Mouse (Mus musculus): Measurements from ENCODE around the gene Plxnd1.

GRCm38 (mm10) chr6:116013687-116014086 is 18.9 kb upstream of the Plxnd1 start:
- TF ChIP-seq POLR2A (IDR thresholded peaks at IDR 0.05; ENCODE audit: low read depth, low read length) (no peak), MAFK (IDR thresholded peaks at IDR 0.05; ENCODE audit: insufficient replicate concordance, low read length) (no peak), UBTF (IDR thresholded peaks at IDR 0.05; ENCODE audit: low read depth, low read length) (no peak), CTCF (conservative IDR thresholded peaks at IDR 0.05 in 1 of 2, IDR thresholded peaks at IDR 0.05 in 1 of 2; ENCODE audit: low read depth in 2 of 2, low read length in 2 of 2) (no peak), NRF1 (IDR thresholded peaks at IDR 0.05; ENCODE audit: low read depth, low read length) (no peak), ZNF384 (IDR thresholded peaks at IDR 0.05; ENCODE audit: low read depth, low read length) (no peak), CHD2 (IDR thresholded peaks at IDR 0.05; ENCODE audit: low read length) (no peak), USF1 (IDR thresholded peaks at IDR 0.05; ENCODE audit: low read depth, low read length) (no peak)

All from CH12.LX (cell line).